Mouse (Mus musculus): ENCODE measurements at regions not wholly inside any gene's neighbourhood (a gene's known extent, or its start where the extent isn't known, plus 50 kb on each side); places are given as distances from the start of the nearest gene placed in this dataset.

DNA sequence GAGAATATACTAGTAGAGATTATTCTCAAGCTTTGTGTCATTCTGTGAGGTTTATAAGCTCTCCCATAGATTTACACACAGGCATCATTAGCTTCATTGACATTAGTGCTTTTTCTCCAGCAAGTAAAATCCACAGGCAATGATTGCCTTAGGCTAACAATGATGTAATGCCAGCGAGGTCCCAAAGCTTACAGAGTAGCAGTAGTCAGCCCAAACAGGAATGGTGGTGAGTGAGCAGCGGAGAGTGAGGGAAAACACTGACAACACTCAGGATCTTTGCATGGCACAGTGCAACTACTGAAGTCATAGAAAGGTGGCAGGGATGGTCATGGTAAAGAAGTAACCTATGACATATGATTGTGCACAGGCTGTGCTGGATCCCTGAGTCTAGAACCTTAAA is 238.5 kb upstream of the Robo1 start:
- no peak for TF ChIP-seq CTCF (IDR thresholded peaks at IDR 0.05; ENCODE audit: low read depth, low read length)
- no peak for TF ChIP-seq POLR2A (IDR thresholded peaks at IDR 0.05; ENCODE audit: insufficient read depth, low read length)
- TF ChIP-seq EP300 (IDR thresholded peaks at IDR 0.05; ENCODE audit: insufficient read depth, low read depth, low read length), result no peak

All from ES-Bruce4 (cell line).